Mouse (Mus musculus) G1E-ER4 (cell line): ENCODE measurements around the gene Mroh8. TPM values are rescaled to one million over a fixed set of nuclear protein-coding genes. Genes with fewer than 3 reads are reported as not detected.

Source experiments
- GATA1 ChIP-seq: IDR thresholded peaks from one replicate; pipeline ENCODE4 v1.8.0; 2012; ENCODE audit warnings: low read length, inconsistent platforms
- polyA plus RNA-seq: library from polyadenylated mRNA; stranded (reverse); fragments of >175 nt; gene quantifications from 2 replicates; pipeline ENCODE4 v1.2.3, GENCODE M21; 2012

Mroh8 gene
- polyA plus RNA-seq, 1 experiment, result 0.53 TPM

DNA sequence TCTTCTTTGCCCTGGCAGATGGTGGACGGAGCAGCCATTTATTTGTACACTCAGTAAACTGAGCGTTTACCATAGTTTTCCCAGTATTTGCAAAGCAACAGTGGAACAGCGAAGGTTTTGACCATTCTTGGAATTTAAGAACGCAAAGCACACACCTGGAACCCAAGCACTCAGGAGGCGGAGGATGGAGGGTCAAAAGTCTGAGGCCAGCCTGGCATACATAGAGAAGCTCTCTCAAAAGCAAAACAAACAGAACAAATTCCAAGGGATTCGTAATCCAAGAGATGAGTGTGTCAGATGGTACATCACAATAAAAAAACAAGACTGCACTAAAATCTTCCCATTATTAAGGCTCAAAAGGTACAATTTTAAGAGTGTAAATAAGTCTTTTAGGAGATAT lies 105.8 kb downstream of the Mroh8 start:
- no peak for TF ChIP-seq GATA1

DNA sequence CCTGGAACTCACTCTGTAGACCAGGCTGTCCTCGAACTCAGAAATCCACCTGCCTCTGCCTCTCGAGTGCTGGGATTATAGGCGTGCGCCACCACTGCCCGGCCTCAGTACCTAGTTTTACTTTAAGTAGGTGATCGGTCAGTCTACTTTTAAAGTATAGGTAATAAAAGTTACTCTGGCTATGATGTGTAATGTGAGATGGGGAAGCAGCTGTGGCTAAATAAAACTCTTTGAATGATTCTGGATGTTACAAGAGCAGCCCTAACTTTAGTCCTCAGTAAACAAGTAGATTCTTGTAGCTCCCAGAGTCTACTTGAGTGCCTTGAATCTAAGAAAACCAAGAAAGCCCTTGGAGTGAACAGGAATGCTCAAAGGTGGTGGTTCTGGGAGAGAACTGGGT lies 106.4 kb downstream of the Mroh8 start:
- no peak for TF ChIP-seq GATA1

DNA sequence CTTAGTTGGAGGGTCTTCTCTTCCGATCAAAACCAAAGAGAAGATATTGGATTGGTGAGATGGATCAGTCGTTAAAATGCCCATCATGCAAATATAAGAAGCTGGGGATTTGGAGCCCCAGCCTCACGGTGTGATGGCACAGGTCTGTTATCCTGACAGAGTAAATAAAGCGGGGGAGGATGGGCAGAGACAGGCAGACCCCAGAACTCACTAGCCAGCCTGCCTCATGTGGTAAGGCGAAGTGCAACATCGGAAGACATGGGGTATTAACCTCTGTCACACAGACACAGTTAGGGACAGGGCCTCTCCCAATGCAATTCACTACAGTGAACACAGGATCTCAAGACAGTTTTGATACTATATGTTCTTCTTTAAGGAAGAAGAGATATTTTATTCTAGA lies 108.7 kb downstream of the Mroh8 start:
- no peak for TF ChIP-seq GATA1

DNA sequence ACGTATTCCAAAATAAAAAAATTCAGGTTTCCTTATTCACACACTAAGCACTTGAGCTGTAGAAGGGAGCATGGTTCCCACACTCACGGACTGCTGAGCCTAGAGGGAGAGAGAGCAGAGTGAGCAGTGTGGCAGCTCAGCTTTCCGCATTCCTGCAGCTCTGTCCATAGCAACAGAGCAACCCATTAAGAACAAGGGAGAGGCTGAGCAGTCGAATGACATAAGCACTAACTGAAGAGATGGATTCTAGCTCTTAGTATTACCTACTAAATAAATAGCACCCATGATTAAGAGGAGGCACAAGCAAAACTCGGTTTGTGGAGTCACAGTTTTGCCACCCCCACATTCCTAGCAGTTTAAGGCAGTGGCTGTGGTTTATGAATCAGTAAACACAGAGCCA lies 109.2 kb downstream of the Mroh8 start:
- TF ChIP-seq GATA1, result no peak

DNA sequence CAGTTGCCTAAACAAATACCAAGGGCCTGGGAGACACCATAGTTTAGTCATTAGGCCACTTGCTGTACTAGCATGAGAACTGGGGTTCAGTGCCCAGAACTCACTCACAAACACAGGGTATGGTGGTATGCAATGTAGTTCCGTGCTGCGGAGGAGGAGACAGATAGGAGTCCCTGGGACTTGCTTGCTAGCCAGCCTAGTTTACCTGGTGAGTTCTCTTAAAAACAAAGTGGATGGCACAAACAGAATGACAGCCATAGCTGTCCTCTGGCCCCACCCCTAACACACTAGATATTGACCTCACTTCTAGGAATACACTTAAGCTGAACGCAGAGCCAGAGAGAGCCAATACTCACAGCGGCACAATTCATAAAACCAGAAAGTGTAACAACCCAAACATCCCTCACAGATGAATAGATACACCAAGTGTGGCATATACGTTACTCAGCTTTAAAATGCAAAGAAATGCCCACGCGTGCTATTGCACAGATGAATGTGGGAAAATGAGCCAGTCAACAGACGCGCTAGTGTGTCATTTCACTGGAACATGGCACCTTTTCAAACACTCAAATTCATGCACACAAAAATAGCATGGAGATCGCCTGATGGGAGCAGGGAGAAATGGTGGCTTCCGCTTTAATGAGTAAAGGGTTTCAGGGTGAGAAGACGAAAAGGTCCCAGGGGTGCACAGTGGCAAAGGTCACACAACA lies 112.8 kb downstream of the Mroh8 start:
- TF ChIP-seq GATA1, result no peak

DNA sequence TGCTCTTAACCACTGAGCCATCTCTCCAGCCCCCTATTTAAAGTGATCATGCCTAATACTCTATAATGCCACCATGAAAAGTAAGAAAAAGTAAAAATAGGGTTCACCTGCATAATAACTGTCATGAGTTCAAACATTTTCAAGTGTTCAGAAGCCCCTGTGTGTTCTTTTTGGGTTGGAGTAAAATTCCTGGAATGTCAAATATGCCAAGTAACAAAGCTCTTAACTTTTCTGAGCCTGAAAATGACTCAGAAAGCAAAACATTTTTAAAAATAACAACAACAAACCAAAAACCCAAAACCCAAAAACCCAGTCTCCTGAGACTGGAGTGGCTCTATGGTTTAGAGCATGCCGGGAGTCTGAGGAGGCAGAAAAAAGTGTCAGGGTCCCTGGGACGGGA lies 115.2 kb downstream of the Mroh8 start:
- no peak for TF ChIP-seq GATA1

Other genes with a start within 250 kb of the Mroh8 start
- gene Soga1, start 200.3 kb downstream of the Mroh8 start, polyA plus RNA-seq, result 30.7 and 32.1 TPM in 2 replicates
- not detected in 2 replicates for gene Tldc2, start 192.5 kb downstream of the Mroh8 start, polyA plus RNA-seq
- 8.8 and 15.0 TPM in 2 replicates for gene Samhd1, start 144.3 kb downstream of the Mroh8 start, polyA plus RNA-seq
- gene Rbl1, start 75.0 kb downstream of the Mroh8 start, polyA plus RNA-seq, result 7.3 and 10.2 TPM in 2 replicates
- 102 and 129 TPM in 2 replicates for gene Rpn2, start 532 bp downstream of the Mroh8 start, polyA plus RNA-seq
- not detected in 2 replicates for gene Ghrh, start 68.0 kb upstream of the Mroh8 start, polyA plus RNA-seq
- gene Manbal, start 88.0 kb upstream of the Mroh8 start, polyA plus RNA-seq, result 55.4 and 67.0 TPM in 2 replicates
- 0.40 and 0.48 TPM in 2 replicates for gene Src, start 138.9 kb upstream of the Mroh8 start, polyA plus RNA-seq